In genomic region chr17:46996484-46996883, GRCm38 (mm10) we compare ENCODE assay signal across 22 mouse cellular contexts. TPM values are rescaled to one million over a fixed set of nuclear protein-coding genes. Genes with fewer than 3 reads are reported as not detected.
DNase-seq lines count a peak whose midpoint lies in the region; ATAC-seq and TF ChIP-seq lines count a peak whose summit lies in the region.
"Had no signal": no experiment of that assay in that cellular context is flagged by ENCODE, and none has a peak within 500 bp of the region (broad histone marks: within the 10 kb centered on the region; RNA-seq: fewer than 3 reads in every experiment).

No protein-coding gene starts in this region.

- WGBS in kidney, adult 2 months = 39% methylated on average over 7 of the region's 7 CpGs
- 57% methylated on average over 7 of the region's 7 CpGs for WGBS in lung, postnatal 0 days
- WGBS in heart, postnatal 0 days = 50% methylated on average over 7 of the region's 7 CpGs
- 90% methylated on average over 7 of the region's 7 CpGs for WGBS in midbrain, embryonic 11.5 days

- H3K36me3 ChIP-seq in kidney, adult 2 months (ENCODE audit: control insufficient read depth, insufficient read depth, low read length) = peaks cover 3% of the 10 kb centered on the region
- peaks cover 43% of the 10 kb centered on the region for H3K36me3 ChIP-seq in lung, postnatal 0 days (ENCODE audit: insufficient read depth, low read length)
- peaks cover 69% of the 10 kb centered on the region for H3K36me3 ChIP-seq in heart, postnatal 0 days (replicated peaks; ENCODE audit: control insufficient read depth, insufficient read depth, low read length)
- peaks cover 35% of the 10 kb centered on the region for H3K36me3 ChIP-seq in myocyte (ENCODE audit: control insufficient read depth, insufficient read depth)
- peaks cover 4% of the 10 kb centered on the region; the same call in 1 of the 2 replicates for H3K36me3 ChIP-seq in midbrain, embryonic 11.5 days (ENCODE audit: control insufficient read depth, insufficient read depth, low read length)

- no peak for TF ChIP-seq CTCF in kidney, adult 2 months (conservative IDR thresholded peaks at IDR 0.05; ENCODE audit: insufficient read depth, insufficient read length, low read depth, low read length)
- no peak for TF ChIP-seq CTCF in lung, postnatal 0 days (IDR thresholded peaks at IDR 0.05)
- no peak for TF ChIP-seq CTCF in heart, postnatal 0 days (IDR thresholded peaks at IDR 0.05; ENCODE audit: low read depth)

- TF ChIP-seq POLR2A in kidney, adult 2 months (IDR thresholded peaks at IDR 0.05; ENCODE audit: low read depth, low read length) = no peak
- no peak for TF ChIP-seq POLR2A in myocyte (IDR thresholded peaks at IDR 0.05; ENCODE audit: insufficient read length, low read depth)

- DNase-seq in kidney, adult 2 months = peak; percentile 37
- DNase-seq in kidney, postnatal 25 days = no peak
- DNase-seq in lung, postnatal 0 days (ENCODE audit: low spot score) = no peak
- no peak for DNase-seq in lung, postnatal 4 days
- DNase-seq in heart, postnatal 0 days (ENCODE audit: low spot score) = no peak
- no peak for DNase-seq in left cerebral cortex, postnatal 10 days (ENCODE audit: extremely low spot score in 1 of 2, low spot score in 2 of 2)
- no peak for DNase-seq in midbrain, embryonic 11.5 days (ENCODE audit: low spot score, missing footprints)
- DNase-seq: adrenal gland, adult 8-10 months; B cell, adult 2 months; cerebellum, adult 11-12 months; cerebellum, postnatal 14 days; layer of hippocampus, adult 9-11 months; midbrain, embryonic 14.5 days; right cerebral cortex, postnatal 14 days had no signal

- no peaks in the 10 kb centered on the region for H3K9me3 ChIP-seq in lung, postnatal 0 days (ENCODE audit: low read length)
- H3K9me3 ChIP-seq in heart, postnatal 0 days (replicated peaks; ENCODE audit: control insufficient read depth, low read length) = no peaks in the 10 kb centered on the region
- H3K9me3 ChIP-seq in midbrain, embryonic 11.5 days (ENCODE audit: control insufficient read depth, low read length) = no peaks in the 10 kb centered on the region
- H3K9me3 ChIP-seq: G1E; hindbrain, embryonic 13.5 days; limb, embryonic 15.5 days; liver, embryonic 15.5 days; neural tube, embryonic 12.5 days had no signal

- H3K27me3 ChIP-seq in kidney, adult 2 months (replicated peaks; ENCODE audit: control insufficient read depth, insufficient read depth, low read length) = no peaks in the 10 kb centered on the region
- no peaks in the 10 kb centered on the region for H3K27me3 ChIP-seq in lung, postnatal 0 days (replicated peaks; ENCODE audit: insufficient read depth, low read length)
- H3K27me3 ChIP-seq in heart, postnatal 0 days (ENCODE audit: control insufficient read depth, insufficient read depth, low read length) = no peaks in the 10 kb centered on the region
- H3K27me3 ChIP-seq in myocyte (ENCODE audit: control insufficient read depth, insufficient read depth, insufficient read length) = no peaks in the 10 kb centered on the region
- H3K27me3 ChIP-seq in midbrain, embryonic 11.5 days (ENCODE audit: control insufficient read depth, insufficient read depth, low read length) = no peaks in the 10 kb centered on the region
- H3K27me3 ChIP-seq: CH12.LX; hindbrain, embryonic 13.5 days; limb, embryonic 15.5 days; liver, embryonic 15.5 days; neural tube, embryonic 12.5 days had no signal

- H3K4me3 ChIP-seq in kidney, adult 2 months (ENCODE audit: insufficient read depth, low read depth, low read length) = no peak overlapping the region
- no peak overlapping the region for H3K4me3 ChIP-seq in lung, postnatal 0 days (ENCODE audit: low read depth, low read length)
- H3K4me3 ChIP-seq in heart, postnatal 0 days (ENCODE audit: low read depth, low read length) = no peak overlapping the region
- H3K4me3 ChIP-seq in myocyte = no peak overlapping the region
- H3K4me3 ChIP-seq in midbrain, embryonic 11.5 days (ENCODE audit: low read depth, low read length) = no peak overlapping the region
- H3K4me3 ChIP-seq: hindbrain, embryonic 13.5 days; limb, embryonic 15.5 days; liver, embryonic 15.5 days; neural tube, embryonic 12.5 days had no signal

- no peak overlapping the region for H3K4me2 ChIP-seq in lung, postnatal 0 days (replicated peaks; ENCODE audit: low read depth, low read length)
- no peak overlapping the region for H3K4me2 ChIP-seq in heart, postnatal 0 days (ENCODE audit: low read depth, low read length)
- peak overlapping the region; percentile 10 for H3K4me2 ChIP-seq in myocyte (ENCODE audit: low read depth)
- H3K4me2 ChIP-seq in midbrain, embryonic 11.5 days = no peak overlapping the region
- H3K4me2 ChIP-seq: hindbrain, embryonic 13.5 days; limb, embryonic 15.5 days; liver, embryonic 15.5 days; neural tube, embryonic 12.5 days had no signal

- intact Hi-C loops in left cerebral cortex, postnatal 10 days (cut with DNase I) = no loop called here

- no peak overlapping the region for H3K27ac ChIP-seq in kidney, adult 2 months (ENCODE audit: insufficient read depth, low read depth, low read length)
- H3K27ac ChIP-seq in lung, postnatal 0 days (ENCODE audit: low read length) = no peak overlapping the region
- H3K27ac ChIP-seq in heart, postnatal 0 days (ENCODE audit: low read depth) = peak overlapping the region; percentile 48; the same call in 1 of the 2 replicates
- no peak overlapping the region for H3K27ac ChIP-seq in midbrain, embryonic 11.5 days (ENCODE audit: low read depth, low read length)
- H3K27ac ChIP-seq: hindbrain, embryonic 13.5 days; limb, embryonic 15.5 days; liver, embryonic 15.5 days; neural tube, embryonic 12.5 days had no signal

- no peak overlapping the region for H3K9ac ChIP-seq in lung, postnatal 0 days (replicated peaks; ENCODE audit: low read depth)
- H3K9ac ChIP-seq in heart, postnatal 0 days (replicated peaks; ENCODE audit: low read depth, low read length) = no peak overlapping the region
- no peak overlapping the region for H3K9ac ChIP-seq in midbrain, embryonic 11.5 days (ENCODE audit: low read length)
- H3K9ac ChIP-seq: hindbrain, embryonic 13.5 days; limb, embryonic 15.5 days; liver, embryonic 15.5 days; neural tube, embryonic 12.5 days had no signal

- peaks cover 73% of the 10 kb centered on the region for H3K79me2 ChIP-seq in myocyte (ENCODE audit: control insufficient read depth, insufficient read depth)

- TF ChIP-seq EP300 in lung, postnatal 0 days (IDR thresholded peaks at IDR 0.05) = no peak
- TF ChIP-seq EP300 in heart, postnatal 0 days (IDR thresholded peaks at IDR 0.05; ENCODE audit: low read depth) = no peak

- no peaks in the 10 kb centered on the region; the same call in 1 of the 2 replicates for H3K4me1 ChIP-seq in kidney, adult 2 months (ENCODE audit: control insufficient read depth, insufficient read depth, low read length)
- H3K4me1 ChIP-seq in lung, postnatal 0 days (ENCODE audit: insufficient read depth, low read depth, low read length) = no peaks in the 10 kb centered on the region
- no peaks in the 10 kb centered on the region for H3K4me1 ChIP-seq in heart, postnatal 0 days (ENCODE audit: control insufficient read depth, insufficient read depth)
- no peaks in the 10 kb centered on the region for H3K4me1 ChIP-seq in midbrain, embryonic 11.5 days (ENCODE audit: control insufficient read depth, insufficient read depth, low read length)
- H3K4me1 ChIP-seq: hindbrain, embryonic 13.5 days; neural tube, embryonic 12.5 days had no signal

- no peak overlapping the region for H3ac ChIP-seq in myocyte (ENCODE audit: control insufficient read depth, insufficient read length)

- peak; percentile 23; the same call in 1 of the 2 replicates for ATAC-seq in lung, postnatal 0 days
- ATAC-seq in heart, postnatal 0 days (ENCODE audit: insufficient read depth, low read depth) = peak; percentile 60
- ATAC-seq in midbrain, embryonic 11.5 days (ENCODE audit: low FRiP score) = no peak
- ATAC-seq: forebrain, embryonic 14.5 days had no signal

TF ChIP-seq in myocyte, 11 proteins besides CTCF, POLR2A, EP300 and RAD21:
- TF ChIP-seq USF1 (IDR thresholded peaks at IDR 0.05; ENCODE audit: low read depth) (no peak), POLR2AphosphoS2 (IDR thresholded peaks at IDR 0.05; ENCODE audit: insufficient read length, low read depth) (no peak), TCF12 (IDR thresholded peaks at IDR 0.05; ENCODE audit: insufficient read depth, poor library complexity, severe bottlenecking) (no peak), REST (IDR thresholded peaks at IDR 0.05; ENCODE audit: insufficient read depth, insufficient read length) (no peak), SRF (IDR thresholded peaks at IDR 0.05; ENCODE audit: control insufficient read depth, insufficient read length, low read depth) (no peak), MAX (IDR thresholded peaks at IDR 0.05; ENCODE audit: low read depth) (no peak), CEBPB (IDR thresholded peaks at IDR 0.05; ENCODE audit: insufficient read depth, poor library complexity, severe bottlenecking) (no peak), MYOG (IDR thresholded peaks at IDR 0.05; ENCODE audit: control insufficient read depth in 1 of 3, insufficient read depth in 1 of 3, insufficient read length in 2 of 3, low read depth in 2 of 3) (no peak)

RNA-seq across cellular contexts. Expression of gene Ubr2, which starts 13.9 kb away (rescaled TPM):
- polyA plus RNA-seq in kidney, adult 2 months (2012; rRNA removed) = 25.3 and 27.2 TPM in 2 replicates
- 10.7 and 11.8 TPM in 2 replicates for polyA plus RNA-seq in lung, postnatal 0 days (2015; fragmentation: Nextera tagmentation; extraction: Ambion mirVana)
- total RNA-seq in heart, postnatal 0 days (2014; rRNA removed; ENCODE audit: low replicate concordance) = 33.4 and 37.4 TPM in 2 replicates
- 10.8 and 11.2 TPM in 2 replicates for polyA plus RNA-seq in heart, postnatal 0 days (2015; fragmentation: Nextera tagmentation; extraction: Ambion mirVana)
- polyA plus RNA-seq in myocyte (2012; fragmentation: generic; extraction: Trizol) = 36.9 TPM
- total RNA-seq in left cerebral cortex, postnatal 10 days (2021) = 10 to 100 TPM; 51.3 to 54.5 TPM
- polyA plus RNA-seq in midbrain, embryonic 11.5 days (2014; fragmentation: Nextera tagmentation; extraction: Ambion mirVana) = 18.1 and 18.7 TPM in 2 replicates
